In genomic region chr2:157328570-157328969, GRCm38 (mm10) we compare ENCODE assay signal across 13 mouse cellular contexts. TPM values are rescaled to one million over a fixed set of nuclear protein-coding genes. Genes with fewer than 3 reads are reported as not detected.
DNase-seq lines count a peak whose midpoint lies in the region; ATAC-seq lines count a peak whose summit lies in the region.
"Had no signal": no experiment of that assay in that cellular context is flagged by ENCODE, and none has a peak within 500 bp of the region (broad histone marks: within the 10 kb centered on the region; RNA-seq: fewer than 3 reads in every experiment).

No protein-coding gene starts in this region.

- peak overlapping the region; percentile 34; the same call in 1 of the 2 replicates for H3K9ac ChIP-seq in heart, embryonic 11.5 days (ENCODE audit: low read depth, low read length)
- peak overlapping the region; percentile 40 for H3K9ac ChIP-seq in hindbrain, embryonic 13.5 days
- no peak overlapping the region for H3K9ac ChIP-seq in neural tube, embryonic 12.5 days
- no peak overlapping the region for H3K9ac ChIP-seq in intestine, embryonic 15.5 days
- H3K9ac ChIP-seq: limb, embryonic 12.5 days had no signal

- 27% methylated on average over 11 of the region's 11 CpGs for WGBS in heart, embryonic 11.5 days (ENCODE audit: insufficient replicate concordance)
- 8% methylated on average over 11 of the region's 11 CpGs for WGBS in hindbrain, embryonic 13.5 days
- 11% methylated on average over 11 of the region's 11 CpGs for WGBS in neural tube, embryonic 12.5 days
- 51% methylated on average over 11 of the region's 11 CpGs for WGBS in intestine, embryonic 15.5 days
- 34% methylated on average over 11 of the region's 11 CpGs for WGBS in limb, embryonic 10.5 days

- H3K4me3 ChIP-seq in heart, embryonic 11.5 days (ENCODE audit: low read depth, low read length) = no peak overlapping the region
- H3K4me3 ChIP-seq in hindbrain, embryonic 13.5 days = no peak overlapping the region
- no peak overlapping the region for H3K4me3 ChIP-seq in neural tube, embryonic 12.5 days
- H3K4me3 ChIP-seq in intestine, embryonic 15.5 days (replicated peaks) = no peak overlapping the region
- no peak overlapping the region for H3K4me3 ChIP-seq in limb, embryonic 10.5 days
- H3K4me3 ChIP-seq: limb, embryonic 12.5 days had no signal

- peaks cover 8% of the 10 kb centered on the region; the same call in 1 of the 2 replicates for H3K4me1 ChIP-seq in heart, embryonic 11.5 days (ENCODE audit: control insufficient read depth, insufficient read depth, low read length)
- peaks cover 28% of the 10 kb centered on the region for H3K4me1 ChIP-seq in hindbrain, embryonic 13.5 days (replicated peaks)
- peaks cover 24% of the 10 kb centered on the region for H3K4me1 ChIP-seq in neural tube, embryonic 12.5 days
- no peaks in the 10 kb centered on the region; the same call in 1 of the 2 replicates for H3K4me1 ChIP-seq in intestine, embryonic 15.5 days (replicated peaks)
- 0 out of 2 replicates have a peak, but pooled peaks cover 4% of the 10 kb centered on the region for H3K4me1 ChIP-seq in limb, embryonic 10.5 days
- H3K4me1 ChIP-seq: limb, embryonic 12.5 days had no signal

- H3K36me3 ChIP-seq in heart, embryonic 11.5 days (ENCODE audit: control insufficient read depth, insufficient read depth, low read length) = peaks cover 11% of the 10 kb centered on the region
- peaks cover 37% of the 10 kb centered on the region for H3K36me3 ChIP-seq in hindbrain, embryonic 13.5 days
- H3K36me3 ChIP-seq in neural tube, embryonic 12.5 days = peaks cover 43% of the 10 kb centered on the region
- H3K36me3 ChIP-seq in intestine, embryonic 15.5 days = peaks cover 22% of the 10 kb centered on the region
- H3K36me3 ChIP-seq in limb, embryonic 10.5 days = peaks cover 62% of the 10 kb centered on the region

- DNase-seq in heart, postnatal 36 days = no peak
- peak; percentile 70 for DNase-seq in embryo, embryonic 10.5 days (ENCODE audit: low spot score)
- no peak for DNase-seq in kidney, adult 8-10 months
- DNase-seq in limb, embryonic 10.5 days (ENCODE audit: low spot score) = no peak
- DNase-seq: cerebellum, adult 9-11 months; heart, postnatal 10 days; kidney, postnatal 36 days had no signal

- ATAC-seq in heart, embryonic 11.5 days (replicated peaks; ENCODE audit: insufficient number of reproducible peaks, low FRiP score, low TSS enrichment) = no peak
- ATAC-seq in hindbrain, embryonic 13.5 days (ENCODE audit: low FRiP score) = peak; percentile 38; the same call in 1 of the 2 replicates
- peak; percentile 80 for ATAC-seq in neural tube, embryonic 12.5 days (ENCODE audit: low FRiP score, low read depth)
- no peak for ATAC-seq in intestine, embryonic 15.5 days

- no peaks in the 10 kb centered on the region for H3K27me3 ChIP-seq in heart, embryonic 11.5 days (ENCODE audit: control insufficient read depth, insufficient read depth, low read length)
- H3K27me3 ChIP-seq in hindbrain, embryonic 13.5 days = no peaks in the 10 kb centered on the region
- no peaks in the 10 kb centered on the region for H3K27me3 ChIP-seq in neural tube, embryonic 12.5 days (replicated peaks)
- H3K27me3 ChIP-seq in intestine, embryonic 15.5 days (replicated peaks) = no peaks in the 10 kb centered on the region
- H3K27me3 ChIP-seq in limb, embryonic 10.5 days (ENCODE audit: low read depth, poor library complexity, severe bottlenecking) = no peaks in the 10 kb centered on the region
- H3K27me3 ChIP-seq: limb, embryonic 12.5 days had no signal

- H3K9me3 ChIP-seq in heart, embryonic 11.5 days (replicated peaks; ENCODE audit: control insufficient read depth, low read length) = no peaks in the 10 kb centered on the region
- H3K9me3 ChIP-seq in hindbrain, embryonic 13.5 days = no peaks in the 10 kb centered on the region
- H3K9me3 ChIP-seq in neural tube, embryonic 12.5 days = no peaks in the 10 kb centered on the region
- no peaks in the 10 kb centered on the region for H3K9me3 ChIP-seq in intestine, embryonic 15.5 days
- H3K9me3 ChIP-seq in limb, embryonic 10.5 days (replicated peaks) = no peaks in the 10 kb centered on the region
- H3K9me3 ChIP-seq: limb, embryonic 12.5 days had no signal

- intact Hi-C loops in heart, postnatal 36 days (cut with DNase I) = no loop called here

- H3K27ac ChIP-seq in heart, embryonic 11.5 days (ENCODE audit: low read depth, low read length) = no peak overlapping the region
- peak overlapping the region; percentile 66 for H3K27ac ChIP-seq in hindbrain, embryonic 13.5 days
- peak overlapping the region; percentile 42; the same call in 1 of the 2 replicates for H3K27ac ChIP-seq in neural tube, embryonic 12.5 days
- no peak overlapping the region for H3K27ac ChIP-seq in intestine, embryonic 15.5 days
- no peak overlapping the region for H3K27ac ChIP-seq in limb, embryonic 10.5 days
- H3K27ac ChIP-seq: limb, embryonic 12.5 days had no signal

- H3K4me2 ChIP-seq in heart, embryonic 11.5 days = no peak overlapping the region; the same call in 1 of the 2 replicates
- no peak overlapping the region for H3K4me2 ChIP-seq in hindbrain, embryonic 13.5 days
- peak overlapping the region; percentile 20; the same call in 1 of the 2 replicates for H3K4me2 ChIP-seq in neural tube, embryonic 12.5 days (replicated peaks)
- no peak overlapping the region for H3K4me2 ChIP-seq in intestine, embryonic 15.5 days (replicated peaks)
- H3K4me2 ChIP-seq: limb, embryonic 12.5 days had no signal

RNA-seq across cellular contexts. Expression of gene Ghrh, which starts 18.7 kb away (rescaled TPM):
- polyA plus RNA-seq in heart, embryonic 11.5 days (2014; fragmentation: Nextera tagmentation; extraction: Ambion mirVana) = not detected in 2 replicates
- not detected for total RNA-seq in heart, postnatal 36 days (2021)
- 0.48 and 1.1 TPM in 2 replicates for polyA plus RNA-seq in hindbrain, embryonic 13.5 days (2015; fragmentation: Nextera tagmentation; extraction: Ambion mirVana)
- polyA plus RNA-seq in neural tube, embryonic 12.5 days (2016; fragmentation: Nextera tagmentation; extraction: Ambion mirVana) = 0.60 TPM in 1 of 2 replicates, not detected in the other
- 0.64 and 1.00 TPM in 2 replicates for polyA plus RNA-seq in intestine, embryonic 15.5 days (2015; fragmentation: Nextera tagmentation; extraction: Ambion mirVana)
- not detected in 2 replicates for polyA plus RNA-seq in limb, embryonic 10.5 days (2016; fragmentation: Nextera tagmentation; extraction: Ambion mirVana)
- total RNA-seq: heart, postnatal 10 days had no signal
- polyA plus RNA-seq: limb, embryonic 12.5 days; lung, embryonic 16.5 days had no signal

RNA-seq across cellular contexts. Expression of gene Manbal, which starts 38.8 kb away (rescaled TPM):
- polyA plus RNA-seq in heart, embryonic 11.5 days (2014; fragmentation: Nextera tagmentation; extraction: Ambion mirVana) = 29.8 and 35.8 TPM in 2 replicates
- 10 to 100 TPM; 21.5 to 23.1 TPM for total RNA-seq in heart, postnatal 36 days (2021)
- 91.7 and 95.8 TPM in 2 replicates for polyA plus RNA-seq in hindbrain, embryonic 13.5 days (2015; fragmentation: Nextera tagmentation; extraction: Ambion mirVana)
- polyA plus RNA-seq in neural tube, embryonic 12.5 days (2016; fragmentation: Nextera tagmentation; extraction: Ambion mirVana) = 76.8 and 79.0 TPM in 2 replicates
- 68.4 and 73.7 TPM in 2 replicates for polyA plus RNA-seq in intestine, embryonic 15.5 days (2015; fragmentation: Nextera tagmentation; extraction: Ambion mirVana)
- 70.0 and 70.9 TPM in 2 replicates for polyA plus RNA-seq in limb, embryonic 10.5 days (2016; fragmentation: Nextera tagmentation; extraction: Ambion mirVana)

RNA-seq across cellular contexts. Expression of gene Mroh8, which starts 49.2 kb away (rescaled TPM):
- 0.17 and 0.21 TPM in 2 replicates for polyA plus RNA-seq in heart, embryonic 11.5 days (2014; fragmentation: Nextera tagmentation; extraction: Ambion mirVana)
- under 1 TPM in 1 of 2 experiments, not detected in 1; 0.43 TPM for total RNA-seq in heart, postnatal 36 days (2021)
- polyA plus RNA-seq in hindbrain, embryonic 13.5 days (2015; fragmentation: Nextera tagmentation; extraction: Ambion mirVana) = 0.43 and 0.58 TPM in 2 replicates
- polyA plus RNA-seq in neural tube, embryonic 12.5 days (2016; fragmentation: Nextera tagmentation; extraction: Ambion mirVana) = 0.82 and 0.91 TPM in 2 replicates
- polyA plus RNA-seq in intestine, embryonic 15.5 days (2015; fragmentation: Nextera tagmentation; extraction: Ambion mirVana) = 0.55 and 0.62 TPM in 2 replicates
- 0.58 and 0.66 TPM in 2 replicates for polyA plus RNA-seq in limb, embryonic 10.5 days (2016; fragmentation: Nextera tagmentation; extraction: Ambion mirVana)

RNA-seq across cellular contexts. Expression of gene Rpn2, which starts 49.8 kb away (rescaled TPM):
- 202 and 214 TPM in 2 replicates for polyA plus RNA-seq in heart, embryonic 11.5 days (2014; fragmentation: Nextera tagmentation; extraction: Ambion mirVana)
- 100 to 1,000 TPM in 1 of 2 experiments, 10 to 100 TPM in 1; 92.5 to 101 TPM for total RNA-seq in heart, postnatal 36 days (2021)
- 203 and 208 TPM in 2 replicates for polyA plus RNA-seq in hindbrain, embryonic 13.5 days (2015; fragmentation: Nextera tagmentation; extraction: Ambion mirVana)
- 224 and 234 TPM in 2 replicates for polyA plus RNA-seq in neural tube, embryonic 12.5 days (2016; fragmentation: Nextera tagmentation; extraction: Ambion mirVana)
- 331 and 342 TPM in 2 replicates for polyA plus RNA-seq in intestine, embryonic 15.5 days (2015; fragmentation: Nextera tagmentation; extraction: Ambion mirVana)
- 284 and 290 TPM in 2 replicates for polyA plus RNA-seq in limb, embryonic 10.5 days (2016; fragmentation: Nextera tagmentation; extraction: Ambion mirVana)

Comparison
In these comparisons a context has a peak if more than half of its experiments do, and no peak if none do; other contexts are left out.
1. ATAC-seq: peak in hindbrain, embryonic 13.5 days (single experiment) and neural tube, embryonic 12.5 days (single experiment); none in heart, embryonic 11.5 days (single experiment) and intestine, embryonic 15.5 days (single experiment).
2. H3K27ac ChIP-seq: peak in hindbrain, embryonic 13.5 days (single experiment) and neural tube, embryonic 12.5 days (single experiment); none in heart, embryonic 11.5 days (single experiment), intestine, embryonic 15.5 days (single experiment) and limb, embryonic 10.5 days (single experiment).
3. H3K9ac ChIP-seq: peak in heart, embryonic 11.5 days (single experiment) and hindbrain, embryonic 13.5 days (single experiment); none in neural tube, embryonic 12.5 days (single experiment) and intestine, embryonic 15.5 days (single experiment).